In the genomic region with DNA sequence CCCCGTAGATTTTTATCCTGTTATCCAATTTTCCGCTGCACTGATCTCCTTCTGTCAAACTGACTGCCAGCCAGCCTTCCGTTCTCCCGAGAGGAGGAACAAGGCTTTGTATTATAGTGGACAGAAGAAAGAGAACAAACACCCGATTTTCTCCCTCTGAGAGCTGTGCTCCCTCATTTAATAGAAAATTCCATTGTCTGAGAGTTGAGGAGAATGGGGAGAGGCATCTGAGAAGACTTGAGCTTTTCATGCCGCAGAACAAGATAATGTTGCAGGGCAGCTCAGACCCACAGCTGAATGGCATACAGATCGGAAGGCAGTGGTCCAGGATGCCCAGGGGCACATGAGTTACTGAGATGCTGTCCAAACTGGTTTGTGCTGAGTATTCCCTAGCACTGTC, we compare ENCODE assay signal across 11 mouse cellular contexts.
DNase-seq lines count a peak whose midpoint lies in the region; ATAC-seq and TF ChIP-seq lines count a peak whose summit lies in the region.
"Had no signal": no experiment of that assay in that cellular context is flagged by ENCODE, and none has a peak within 500 bp of the region (broad histone marks: within the 10 kb centered on the region; RNA-seq: fewer than 3 reads in every experiment).

No protein-coding gene starts in this region.

- H3K9ac ChIP-seq in CH12.LX (ENCODE audit: insufficient read depth, low read depth), result no peak overlapping the region
- H3K9ac ChIP-seq in forebrain, embryonic 11.5 days (ENCODE audit: low read length), result peak overlapping the region; percentile 12; the same call in 1 of the 2 replicates
- H3K9ac ChIP-seq in midbrain, embryonic 12.5 days (replicated peaks), result no peak overlapping the region
- H3K9ac ChIP-seq in heart, embryonic 11.5 days (ENCODE audit: low read depth, low read length), result no peak overlapping the region
- H3K9ac ChIP-seq: heart, embryonic 12.5 days; liver, embryonic 15.5 days had no signal

- peak; percentile 82 for ATAC-seq in forebrain, embryonic 11.5 days (replicated peaks; ENCODE audit: low FRiP score)
- ATAC-seq in midbrain, embryonic 12.5 days (ENCODE audit: low FRiP score, low read depth), result peak; percentile 92
- no peak for ATAC-seq in heart, embryonic 11.5 days (replicated peaks; ENCODE audit: insufficient number of reproducible peaks, low FRiP score, low TSS enrichment)

- TF ChIP-seq EP300 in CH12.LX (IDR thresholded peaks at IDR 0.05; ENCODE audit: low read length), result no peak

- in situ Hi-C loops in CH12.LX (cut with MboI; ENCODE audit: low pct_ligation_motif_present, low pct_unique_long_range_greater_than_20kb, low sequenced_read_pairs), result no loop called here

- peak overlapping the region; percentile 28; the same call in 1 of the 2 replicates for H3K27ac ChIP-seq in CH12.LX (ENCODE audit: insufficient read depth, low read depth)
- no peak overlapping the region for H3K27ac ChIP-seq in forebrain, embryonic 11.5 days (ENCODE audit: low read depth, low read length)
- H3K27ac ChIP-seq in midbrain, embryonic 12.5 days (replicated peaks), result peak overlapping the region; percentile 82
- H3K27ac ChIP-seq in heart, embryonic 11.5 days (ENCODE audit: low read depth, low read length), result no peak overlapping the region
- no peak overlapping the region for H3K27ac ChIP-seq in limb, embryonic 10.5 days
- H3K27ac ChIP-seq: liver, embryonic 15.5 days had no signal

- TF ChIP-seq POLR2A in CH12.LX (IDR thresholded peaks at IDR 0.05; ENCODE audit: low read depth, low read length), result no peak

- WGBS in forebrain, embryonic 11.5 days, result 3% methylated on average over 7 of the region's 7 CpGs
- 8% methylated on average over 7 of the region's 7 CpGs for WGBS in midbrain, embryonic 12.5 days
- WGBS in heart, embryonic 11.5 days (ENCODE audit: insufficient replicate concordance), result 59% methylated on average over 7 of the region's 7 CpGs
- 77% methylated on average over 7 of the region's 7 CpGs for WGBS in limb, embryonic 10.5 days

- peaks cover 4 to 41% of the 10 kb centered on the region in 2 experiments; a peak in 3 of 4 replicates for H3K4me1 ChIP-seq in CH12.LX (ENCODE audit: control insufficient read depth in 1 of 2, insufficient read depth in 2 of 2)
- no peaks in the 10 kb centered on the region for H3K4me1 ChIP-seq in forebrain, embryonic 11.5 days (replicated peaks; ENCODE audit: control insufficient read depth, insufficient read depth, low read length)
- H3K4me1 ChIP-seq in midbrain, embryonic 12.5 days, result peaks cover 8% of the 10 kb centered on the region
- no peaks in the 10 kb centered on the region for H3K4me1 ChIP-seq in heart, embryonic 11.5 days (ENCODE audit: control insufficient read depth, insufficient read depth, low read length)
- no peaks in the 10 kb centered on the region for H3K4me1 ChIP-seq in limb, embryonic 10.5 days
- H3K4me1 ChIP-seq: heart, embryonic 12.5 days; liver, embryonic 15.5 days had no signal

- H3K4me2 ChIP-seq in CH12.LX (ENCODE audit: insufficient read depth, low read depth, poor library complexity, severe bottlenecking), result no peak overlapping the region
- peak overlapping the region; percentile 25; the same call in 1 of the 2 replicates for H3K4me2 ChIP-seq in forebrain, embryonic 11.5 days (ENCODE audit: low read depth, low read length, severe bottlenecking)
- H3K4me2 ChIP-seq in midbrain, embryonic 12.5 days (replicated peaks), result peak overlapping the region; percentile 40
- H3K4me2 ChIP-seq in heart, embryonic 11.5 days, result no peak overlapping the region
- H3K4me2 ChIP-seq: heart, embryonic 12.5 days; liver, embryonic 15.5 days had no signal

- no peaks in the 10 kb centered on the region for H3K79me2 ChIP-seq in CH12.LX (replicated peaks; ENCODE audit: control insufficient read depth, extremely low read depth, insufficient read depth, poor library complexity, severe bottlenecking)

- TF ChIP-seq RAD21 in CH12.LX (IDR thresholded peaks at IDR 0.05; ENCODE audit: low read depth, low read length), result no peak

- no peak for DNase-seq in CH12.LX (ENCODE audit: extremely low read depth)
- peak; percentile 48 for DNase-seq in cerebellum, adult 8-10 months
- peak; percentile 49 for DNase-seq in forebrain, embryonic 11.5 days (ENCODE audit: low spot score)
- DNase-seq in limb, embryonic 10.5 days (ENCODE audit: low spot score), result no peak
- no peak for DNase-seq in urinary bladder, postnatal 36 days (ENCODE audit: low spot score in 2 of 2)
- DNase-seq in kidney, postnatal 10 days, result no peak
- DNase-seq: kidney, postnatal 4 days had no signal

- TF ChIP-seq CTCF in CH12.LX (conservative IDR thresholded peaks at IDR 0.05 in 1 of 2, IDR thresholded peaks at IDR 0.05 in 1 of 2; ENCODE audit: low read depth in 2 of 2, low read length in 2 of 2), result no peak

- H3K36me3 ChIP-seq in CH12.LX (replicated peaks in 1 of 2; ENCODE audit: control insufficient read depth in 1 of 2, insufficient read depth in 1 of 2, low read length in 1 of 2), result no peaks in the 10 kb centered on the region
- no peaks in the 10 kb centered on the region for H3K36me3 ChIP-seq in forebrain, embryonic 11.5 days (ENCODE audit: control insufficient read depth, insufficient read depth, low read length)
- no peaks in the 10 kb centered on the region for H3K36me3 ChIP-seq in midbrain, embryonic 12.5 days
- no peaks in the 10 kb centered on the region for H3K36me3 ChIP-seq in heart, embryonic 11.5 days (ENCODE audit: control insufficient read depth, insufficient read depth, low read length)
- H3K36me3 ChIP-seq in limb, embryonic 10.5 days, result no peaks in the 10 kb centered on the region
- H3K36me3 ChIP-seq: heart, embryonic 12.5 days; liver, embryonic 15.5 days had no signal

- no peaks in the 10 kb centered on the region for H3K27me3 ChIP-seq in CH12.LX (replicated peaks)
- no peaks in the 10 kb centered on the region for H3K27me3 ChIP-seq in forebrain, embryonic 11.5 days (ENCODE audit: control insufficient read depth, insufficient read depth, low read length)
- peaks cover 9% of the 10 kb centered on the region; the same call in 1 of the 2 replicates for H3K27me3 ChIP-seq in midbrain, embryonic 12.5 days
- H3K27me3 ChIP-seq in heart, embryonic 11.5 days (ENCODE audit: control insufficient read depth, insufficient read depth, low read length), result no peaks in the 10 kb centered on the region
- no peaks in the 10 kb centered on the region for H3K27me3 ChIP-seq in limb, embryonic 10.5 days (ENCODE audit: low read depth, poor library complexity, severe bottlenecking)
- H3K27me3 ChIP-seq: heart, embryonic 12.5 days; liver, embryonic 15.5 days had no signal

- H3K4me3 ChIP-seq in CH12.LX (replicated peaks in 1 of 3; ENCODE audit: low read depth in 2 of 3, low read length in 2 of 3, poor library complexity in 1 of 3), result no peak overlapping the region
- H3K4me3 ChIP-seq in forebrain, embryonic 11.5 days (ENCODE audit: low read depth, low read length), result no peak overlapping the region
- peak overlapping the region; percentile 15; the same call in 1 of the 2 replicates for H3K4me3 ChIP-seq in midbrain, embryonic 12.5 days
- no peak overlapping the region for H3K4me3 ChIP-seq in heart, embryonic 11.5 days (ENCODE audit: low read depth, low read length)
- H3K4me3 ChIP-seq in limb, embryonic 10.5 days, result no peak overlapping the region
- H3K4me3 ChIP-seq: heart, embryonic 12.5 days; liver, embryonic 15.5 days had no signal

- no peaks in the 10 kb centered on the region for H3K9me3 ChIP-seq in CH12.LX (replicated peaks; ENCODE audit: low read length)
- no peaks in the 10 kb centered on the region for H3K9me3 ChIP-seq in forebrain, embryonic 11.5 days (ENCODE audit: control insufficient read depth, low read length)
- no peaks in the 10 kb centered on the region for H3K9me3 ChIP-seq in midbrain, embryonic 12.5 days
- no peaks in the 10 kb centered on the region for H3K9me3 ChIP-seq in heart, embryonic 11.5 days (replicated peaks; ENCODE audit: control insufficient read depth, low read length)
- H3K9me3 ChIP-seq in limb, embryonic 10.5 days (replicated peaks), result no peaks in the 10 kb centered on the region
- H3K9me3 ChIP-seq: heart, embryonic 12.5 days; liver, embryonic 15.5 days had no signal

- dilution Hi-C loops in CH12.LX (cut with MboI; ENCODE audit: extremely low pct_ligation_motif_present, extremely low pct_unique_long_range_greater_than_20kb, low sequenced_read_pairs), result no loop called here

TF ChIP-seq in CH12.LX, 34 proteins besides CTCF, POLR2A, EP300 and RAD21:
- TF ChIP-seq MXI1 (IDR thresholded peaks at IDR 0.05; ENCODE audit: low read depth, low read length) (no peak), BHLHE40 (IDR thresholded peaks at IDR 0.05; ENCODE audit: low read depth, low read length) (no peak)
TF ChIP-seq in CH12.LX: peak in this region for 0.

Comparison
In these comparisons a context has a peak if more than half of its experiments do, and no peak if none do; other contexts are left out.
1. DNase-seq: peak in cerebellum, adult 8-10 months (single experiment) and forebrain, embryonic 11.5 days (single experiment); none in CH12.LX (single experiment), limb, embryonic 10.5 days (single experiment), urinary bladder, postnatal 36 days (0 of 2) and kidney, postnatal 10 days (single experiment).
2. H3K27ac ChIP-seq: peak in CH12.LX (single experiment) and midbrain, embryonic 12.5 days (single experiment); none in forebrain, embryonic 11.5 days (single experiment), heart, embryonic 11.5 days (single experiment) and limb, embryonic 10.5 days (single experiment).
3. H3K4me2 ChIP-seq: peak in forebrain, embryonic 11.5 days (single experiment) and midbrain, embryonic 12.5 days (single experiment); none in CH12.LX (single experiment) and heart, embryonic 11.5 days (single experiment).